Mouse (Mus musculus) monocyte, adult 5-6 weeks (primary cell): Measurements from ENCODE around the gene Gm49355. TPM values are rescaled to one million over a fixed set of nuclear protein-coding genes. Genes with fewer than 3 reads are reported as not detected.
A peak's percentile ranks its signal among the peaks of the same experiment; 100 is the strongest.
"Not testable (repeated sequence)": the region's sequence is repeated elsewhere in the genome, so short reads cannot be mapped to it uniquely, and the experiment has no call there.

Source experiments
- ATAC-seq: fragments of 153-309, 156-312 bp; replicated peaks from 2 replicates; pipeline ENCODE4 v1.8.0; 2017; ENCODE audit warnings: mild to moderate bottlenecking; ENCODE audit not compliant: low TSS enrichment, insufficient number of reproducible peaks, severe bottlenecking, poor library complexity, low FRiP score
- total RNA-seq: library from RNA; stranded (forward); fragments of 200-1000, 200-491, 200-594 nt; gene quantifications from 3 replicates; pipeline ENCODE4 v1.2.3, GENCODE M21; 2017

The Gm49355 gene
- total RNA-seq = not detected in 3 replicates

- no peak for ATAC-seq
These were observed at the start of gene Gm49355 for GRCm38 (mm10) chr14:12283641-12284040. Gm49355 (plus strand) TSS chr14:12283976.

GRCm38 (mm10) chr14:12243726-12244125 lies 40.0 kb upstream of the Gm49355 start:
- ATAC-seq = no peak

- no peak for ATAC-seq
These were observed 7.7 kb upstream of the Gm49355 start for GRCm38 (mm10) chr14:12276031-12276430.

GRCm38 (mm10) chr14:12284141-12284912 lies 551 bp downstream of the Gm49355 start, which contains the start of gene 3830406C13Rik:
3830406C13Rik (plus strand) TSS chr14:12284173.
- peak; percentile 98 for ATAC-seq

- not testable (repeated sequence) for ATAC-seq
These were observed 6.0 kb downstream of the Gm49355 start for GRCm38 (mm10) chr14:12289747-12290146.

- no peak for ATAC-seq
These were observed 12.6 kb downstream of the Gm49355 start for GRCm38 (mm10) chr14:12296391-12296790.

GRCm38 (mm10) chr14:12299171-12299570 lies 15.4 kb downstream of the Gm49355 start:
- ATAC-seq = no peak

GRCm38 (mm10) chr14:12299654-12300053 lies 15.9 kb downstream of the Gm49355 start:
- no peak for ATAC-seq

- ATAC-seq = no peak
These were observed 16.5 kb downstream of the Gm49355 start for GRCm38 (mm10) chr14:12300275-12300674.

- no peak for ATAC-seq
These were observed 16.9 kb downstream of the Gm49355 start for GRCm38 (mm10) chr14:12300677-12301076.

GRCm38 (mm10) chr14:12303106-12303505 lies 19.3 kb downstream of the Gm49355 start:
- no peak for ATAC-seq

GRCm38 (mm10) chr14:12333622-12334021 lies 49.8 kb downstream of the Gm49355 start:
- no peak for ATAC-seq

GRCm38 (mm10) chr14:12334925-12335324 lies 51.1 kb downstream of the Gm49355 start:
- no peak for ATAC-seq

- no peak for ATAC-seq
These were observed 53.7 kb downstream of the Gm49355 start for GRCm38 (mm10) chr14:12337421-12337997.

- ATAC-seq = no peak
These were observed 54.4 kb downstream of the Gm49355 start for GRCm38 (mm10) chr14:12337998-12338809.

GRCm38 (mm10) chr14:12338811-12339565 lies 55.2 kb downstream of the Gm49355 start:
- no peak for ATAC-seq

GRCm38 (mm10) chr14:12340238-12341074 lies 56.7 kb downstream of the Gm49355 start:
- ATAC-seq = no peak
